Mouse (Mus musculus) adrenal gland, adult (tissue): ENCODE results near the gene Bbs9.

Source experiments
- DNase-seq, 2 experiments: peaks; one replicate each; pipeline ENCODE4 v3.0.0; 2022 to 2023; ENCODE audit warnings: low spot score in 1 of 2; ENCODE audit not compliant: inconsistent age in 2 of 2

Bbs9 gene

GRCm38 (mm10) chr9:22619245-22619644, 143.7 kb downstream of the Bbs9 start:
- DNase-seq: no peak

- peak; percentile 32 to 76 for DNase-seq
These were observed 149.5 kb downstream of the Bbs9 start for GRCm38 (mm10) chr9:22624966-22625365.

GRCm38 (mm10) chr9:22626014-22626413, 150.5 kb downstream of the Bbs9 start:
- DNase-seq: no peak

- no peak for DNase-seq
These were observed 152.4 kb downstream of the Bbs9 start for GRCm38 (mm10) chr9:22627912-22628311.

- DNase-seq: no peak
These were observed 157.4 kb downstream of the Bbs9 start for GRCm38 (mm10) chr9:22632800-22633485.

- DNase-seq: no peak
These were observed 163.0 kb downstream of the Bbs9 start for GRCm38 (mm10) chr9:22638502-22638901.

GRCm38 (mm10) chr9:22640683-22641431, 165.3 kb downstream of the Bbs9 start:
- no peak for DNase-seq

- DNase-seq: no peak
These were observed 170.4 kb downstream of the Bbs9 start for GRCm38 (mm10) chr9:22645844-22646390.

- no peak for DNase-seq
These were observed 170.9 kb downstream of the Bbs9 start for GRCm38 (mm10) chr9:22646461-22646860.

GRCm38 (mm10) chr9:22648163-22648562, 172.6 kb downstream of the Bbs9 start:
- no peak for DNase-seq

GRCm38 (mm10) chr9:22649606-22650005, 174.1 kb downstream of the Bbs9 start:
- no peak for DNase-seq

GRCm38 (mm10) chr9:22650781-22651180, 175.3 kb downstream of the Bbs9 start:
- DNase-seq: no peak

GRCm38 (mm10) chr9:22651619-22652018, 176.1 kb downstream of the Bbs9 start:
- no peak for DNase-seq

GRCm38 (mm10) chr9:22654726-22655393, 179.3 kb downstream of the Bbs9 start:
- DNase-seq: no peak

GRCm38 (mm10) chr9:22657216-22657615, 181.7 kb downstream of the Bbs9 start:
- no peak for DNase-seq

- no peak for DNase-seq
These were observed 189.6 kb downstream of the Bbs9 start for GRCm38 (mm10) chr9:22665155-22665554.

GRCm38 (mm10) chr9:22672937-22673336, 197.4 kb downstream of the Bbs9 start:
- no peak for DNase-seq

- no peak for DNase-seq
These were observed 201.8 kb downstream of the Bbs9 start for GRCm38 (mm10) chr9:22677132-22677829.

GRCm38 (mm10) chr9:22677997-22678396, 202.5 kb downstream of the Bbs9 start:
- DNase-seq: no peak

- no peak for DNase-seq
These were observed 203.0 kb downstream of the Bbs9 start for GRCm38 (mm10) chr9:22678496-22678895.

GRCm38 (mm10) chr9:22679485-22679884, 204.0 kb downstream of the Bbs9 start:
- DNase-seq: no peak
